Mouse (Mus musculus): Measurements from ENCODE around the gene Crlf1. TPM values are rescaled to one million over a fixed set of nuclear protein-coding genes. Genes with fewer than 3 reads are reported as not detected.

Gene Crlf1
- polyA plus RNA-seq, 1 experiment from 2014 or later: 3.4 TPM

GRCm38 (mm10) chr8:70541081-70541480 lies 48.1 kb downstream of the Crlf1 start:
- Histone ChIP-seq H3K4me3 (replicated peaks; ENCODE audit: low read length) (peak overlapping the region; percentile 91), H3K9me3 (replicated peaks; ENCODE audit: control insufficient read depth, low read length) (no peaks in the 10 kb centered on the region), H3K4me2 (ENCODE audit: low read depth, low read length) (peak overlapping the region; percentile 97), H3K36me3 (ENCODE audit: control insufficient read depth, insufficient read depth, low read length) (0 out of 2 replicates have a peak, but pooled peaks cover 6% of the 10 kb centered on the region), H3K27me3 (ENCODE audit: control insufficient read depth, insufficient read depth, low read length) (no peaks in the 10 kb centered on the region), H3K27ac (ENCODE audit: low read length) (peak overlapping the region; percentile 95; the same call in 1 of the 2 replicates), H3K9ac (ENCODE audit: low read length) (peak overlapping the region; percentile 90), H3K4me1 (ENCODE audit: control insufficient read depth, insufficient read depth, low read length) (peaks cover 29% of the 10 kb centered on the region)
- no peak for ATAC-seq (ENCODE audit: insufficient read depth, low FRiP score)
- 68% methylated on average over 5 of the region's 5 CpGs for WGBS

GRCm38 (mm10) chr8:70544200-70544687 lies 51.3 kb downstream of the Crlf1 start:
- Histone ChIP-seq H3K4me1 (ENCODE audit: control insufficient read depth, insufficient read depth, low read length) (peaks cover 27% of the 10 kb centered on the region), H3K4me3 (replicated peaks; ENCODE audit: low read length) (no peak overlapping the region), H3K9ac (ENCODE audit: low read length) (no peak overlapping the region), H3K36me3 (ENCODE audit: control insufficient read depth, insufficient read depth, low read length) (no peaks in the 10 kb centered on the region), H3K27ac (ENCODE audit: low read length) (peak overlapping the region; percentile 58; the same call in 1 of the 2 replicates), H3K9me3 (replicated peaks; ENCODE audit: control insufficient read depth, low read length) (no peaks in the 10 kb centered on the region), H3K27me3 (ENCODE audit: control insufficient read depth, insufficient read depth, low read length) (no peaks in the 10 kb centered on the region), H3K4me2 (ENCODE audit: low read depth, low read length) (no peak overlapping the region)
- 44% methylated on average over 6 of the region's 6 CpGs for WGBS
- ATAC-seq (ENCODE audit: insufficient read depth, low FRiP score): no peak

GRCm38 (mm10) chr8:70546412-70546811 lies 53.5 kb downstream of the Crlf1 start:
- Histone ChIP-seq H3K27ac (ENCODE audit: low read length) (no peak overlapping the region), H3K9ac (ENCODE audit: low read length) (0 out of 2 replicates have a peak overlapping the region, but pooled peaks have one; percentile 10), H3K4me1 (ENCODE audit: control insufficient read depth, insufficient read depth, low read length) (peaks cover 15% of the 10 kb centered on the region), H3K27me3 (ENCODE audit: control insufficient read depth, insufficient read depth, low read length) (no peaks in the 10 kb centered on the region), H3K36me3 (ENCODE audit: control insufficient read depth, insufficient read depth, low read length) (no peaks in the 10 kb centered on the region), H3K9me3 (replicated peaks; ENCODE audit: control insufficient read depth, low read length) (no peaks in the 10 kb centered on the region), H3K4me3 (replicated peaks; ENCODE audit: low read length) (no peak overlapping the region), H3K4me2 (ENCODE audit: low read depth, low read length) (no peak overlapping the region)
- WGBS: 79% methylated on average over 4 of the region's 4 CpGs
- ATAC-seq (ENCODE audit: insufficient read depth, low FRiP score): no peak

GRCm38 (mm10) chr8:70547762-70548161 lies 54.8 kb downstream of the Crlf1 start:
- no peak overlapping the region for H3K4me2 ChIP-seq (ENCODE audit: low read depth, low read length)
- H3K4me1 ChIP-seq (ENCODE audit: control insufficient read depth, insufficient read depth, low read length): peaks cover 19% of the 10 kb centered on the region
- H3K36me3 ChIP-seq (ENCODE audit: control insufficient read depth, insufficient read depth, low read length): no peaks in the 10 kb centered on the region
- H3K9ac ChIP-seq (ENCODE audit: low read length): no peak overlapping the region
- H3K27ac ChIP-seq (ENCODE audit: low read length): no peak overlapping the region
- H3K4me3 ChIP-seq (replicated peaks; ENCODE audit: low read length): no peak overlapping the region
- no peaks in the 10 kb centered on the region for H3K27me3 ChIP-seq (ENCODE audit: control insufficient read depth, insufficient read depth, low read length)
- no peaks in the 10 kb centered on the region for H3K9me3 ChIP-seq (replicated peaks; ENCODE audit: control insufficient read depth, low read length)
- 80% methylated on average over 6 of the region's 6 CpGs for WGBS
- no peak for ATAC-seq (ENCODE audit: insufficient read depth, low FRiP score)

- peaks cover 24% of the 10 kb centered on the region for H3K4me1 ChIP-seq (ENCODE audit: control insufficient read depth, insufficient read depth, low read length)
- H3K4me2 ChIP-seq (ENCODE audit: low read depth, low read length): no peak overlapping the region
- no peaks in the 10 kb centered on the region for H3K36me3 ChIP-seq (ENCODE audit: control insufficient read depth, insufficient read depth, low read length)
- H3K27ac ChIP-seq (ENCODE audit: low read length): no peak overlapping the region
- H3K27me3 ChIP-seq (ENCODE audit: control insufficient read depth, insufficient read depth, low read length): no peaks in the 10 kb centered on the region
- H3K4me3 ChIP-seq (replicated peaks; ENCODE audit: low read length): no peak overlapping the region
- no peak for ATAC-seq (ENCODE audit: insufficient read depth, low FRiP score)
- 86% methylated on average over 10 of the region's 10 CpGs for WGBS
- no peaks in the 10 kb centered on the region for H3K9me3 ChIP-seq (replicated peaks; ENCODE audit: control insufficient read depth, low read length)
- no peak overlapping the region for H3K9ac ChIP-seq (ENCODE audit: low read length)
These were observed 56.6 kb downstream of the Crlf1 start for GRCm38 (mm10) chr8:70549412-70550184.

- Histone ChIP-seq H3K36me3 (ENCODE audit: control insufficient read depth, insufficient read depth, low read length) (no peaks in the 10 kb centered on the region), H3K4me2 (ENCODE audit: low read depth, low read length) (no peak overlapping the region), H3K4me3 (replicated peaks; ENCODE audit: low read length) (no peak overlapping the region), H3K27me3 (ENCODE audit: control insufficient read depth, insufficient read depth, low read length) (no peaks in the 10 kb centered on the region), H3K4me1 (ENCODE audit: control insufficient read depth, insufficient read depth, low read length) (peaks cover 23% of the 10 kb centered on the region), H3K27ac (ENCODE audit: low read length) (no peak overlapping the region), H3K9ac (ENCODE audit: low read length) (no peak overlapping the region), H3K9me3 (replicated peaks; ENCODE audit: control insufficient read depth, low read length) (no peaks in the 10 kb centered on the region)
- ATAC-seq (ENCODE audit: insufficient read depth, low FRiP score): no peak
- WGBS: 51% methylated on average over 3 of the region's 3 CpGs
These were observed 58.7 kb downstream of the Crlf1 start for GRCm38 (mm10) chr8:70551558-70552161.

DNA sequence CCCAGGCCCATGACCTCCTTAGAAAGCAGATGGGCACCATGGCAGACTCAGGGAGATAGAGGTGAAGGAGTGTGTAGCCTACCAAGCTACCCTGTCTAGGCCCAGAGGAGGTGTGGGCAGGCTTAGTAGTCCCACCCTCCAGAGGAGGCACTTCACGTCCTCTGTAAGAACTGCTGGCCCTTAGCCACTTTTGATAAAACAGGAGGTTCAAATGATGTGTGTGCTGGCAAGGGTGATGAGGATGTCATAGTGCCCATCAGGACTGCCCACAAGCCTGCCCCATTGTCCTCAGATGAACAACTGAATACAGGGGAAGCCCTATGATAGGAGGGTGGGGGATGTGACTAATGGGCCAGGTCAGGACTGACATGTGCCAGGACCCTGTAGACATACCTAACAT lies 59.9 kb downstream of the Crlf1 start:
- H3K27ac ChIP-seq (ENCODE audit: low read length): no peak overlapping the region
- H3K4me1 ChIP-seq (ENCODE audit: control insufficient read depth, insufficient read depth, low read length): peaks cover 21% of the 10 kb centered on the region
- ATAC-seq (ENCODE audit: insufficient read depth, low FRiP score): 0 out of 2 replicates have a peak, but pooled peaks have one; percentile 6
- H3K36me3 ChIP-seq (ENCODE audit: control insufficient read depth, insufficient read depth, low read length): no peaks in the 10 kb centered on the region
- 38% methylated on average over 1 of the region's 1 CpGs for WGBS
- no peaks in the 10 kb centered on the region for H3K9me3 ChIP-seq (replicated peaks; ENCODE audit: control insufficient read depth, low read length)
- H3K4me3 ChIP-seq (replicated peaks; ENCODE audit: low read length): no peak overlapping the region
- no peak overlapping the region for H3K4me2 ChIP-seq (ENCODE audit: low read depth, low read length)
- H3K27me3 ChIP-seq (ENCODE audit: control insufficient read depth, insufficient read depth, low read length): no peaks in the 10 kb centered on the region
- H3K9ac ChIP-seq (ENCODE audit: low read length): no peak overlapping the region
